Mouse (Mus musculus): ENCODE measurements around the gene Hivep2. TPM values are rescaled to one million over a fixed set of nuclear protein-coding genes. Genes with fewer than 3 reads are reported as not detected.

Hivep2 gene
- polyA plus RNA-seq, 1 experiment from 2014 or later, result 4.6 TPM

GRCm38 (mm10) chr10:13986539-13986938, 20.7 kb downstream of the Hivep2 start:
- no peaks in the 10 kb centered on the region for H3K27me3 ChIP-seq (ENCODE audit: insufficient read depth, low read length)
- no peaks in the 10 kb centered on the region for H3K9me3 ChIP-seq (ENCODE audit: low read length)
- no peak overlapping the region for H3K9ac ChIP-seq (replicated peaks; ENCODE audit: low read length)
- no peaks in the 10 kb centered on the region for H3K36me3 ChIP-seq (ENCODE audit: insufficient read depth, low read length)
- no peak overlapping the region for H3K27ac ChIP-seq (ENCODE audit: low read length)
- no peak for ATAC-seq (ENCODE audit: low FRiP score, low TSS enrichment)
- peaks cover 22% of the 10 kb centered on the region for H3K4me1 ChIP-seq (ENCODE audit: insufficient read depth, low read length)
- WGBS, result 90% methylated on average over 2 of the region's 2 CpGs
- no peak overlapping the region for H3K4me3 ChIP-seq (ENCODE audit: low read length)
- H3K4me2 ChIP-seq (replicated peaks; ENCODE audit: low read depth, low read length), result no peak overlapping the region

- no peak for ATAC-seq (ENCODE audit: low FRiP score, low TSS enrichment)
- Histone ChIP-seq H3K9me3 (ENCODE audit: low read length) (no peaks in the 10 kb centered on the region), H3K4me3 (ENCODE audit: low read length) (no peak overlapping the region), H3K27ac (ENCODE audit: low read length) (no peak overlapping the region), H3K36me3 (ENCODE audit: insufficient read depth, low read length) (no peaks in the 10 kb centered on the region), H3K4me1 (ENCODE audit: insufficient read depth, low read length) (peaks cover 22% of the 10 kb centered on the region), H3K9ac (replicated peaks; ENCODE audit: low read length) (no peak overlapping the region), H3K27me3 (ENCODE audit: insufficient read depth, low read length) (no peaks in the 10 kb centered on the region), H3K4me2 (replicated peaks; ENCODE audit: low read depth, low read length) (no peak overlapping the region)
- 63% methylated on average over 3 of the region's 3 CpGs for WGBS
These were observed 21.5 kb downstream of the Hivep2 start for GRCm38 (mm10) chr10:13987336-13987735.

- Histone ChIP-seq H3K4me2 (replicated peaks; ENCODE audit: low read depth, low read length) (no peak overlapping the region), H3K9ac (replicated peaks; ENCODE audit: low read length) (no peak overlapping the region), H3K9me3 (ENCODE audit: low read length) (no peaks in the 10 kb centered on the region), H3K4me1 (ENCODE audit: insufficient read depth, low read length) (peaks cover 15% of the 10 kb centered on the region), H3K27ac (ENCODE audit: low read length) (no peak overlapping the region), H3K36me3 (ENCODE audit: insufficient read depth, low read length) (no peaks in the 10 kb centered on the region), H3K27me3 (ENCODE audit: insufficient read depth, low read length) (no peaks in the 10 kb centered on the region), H3K4me3 (ENCODE audit: low read length) (no peak overlapping the region)
- WGBS, result 29% methylated on average over 9 of the region's 9 CpGs
- peak; percentile 44; the same call in 1 of the 2 replicates for ATAC-seq (ENCODE audit: low FRiP score, low TSS enrichment)
These were observed 22.4 kb downstream of the Hivep2 start for GRCm38 (mm10) chr10:13988280-13988679.

GRCm38 (mm10) chr10:13988757-13989156, 22.9 kb downstream of the Hivep2 start:
- Histone ChIP-seq H3K27me3 (ENCODE audit: insufficient read depth, low read length) (no peaks in the 10 kb centered on the region), H3K4me2 (replicated peaks; ENCODE audit: low read depth, low read length) (no peak overlapping the region), H3K9me3 (ENCODE audit: low read length) (no peaks in the 10 kb centered on the region), H3K4me3 (ENCODE audit: low read length) (no peak overlapping the region), H3K9ac (replicated peaks; ENCODE audit: low read length) (no peak overlapping the region), H3K27ac (ENCODE audit: low read length) (no peak overlapping the region), H3K4me1 (ENCODE audit: insufficient read depth, low read length) (peaks cover 10% of the 10 kb centered on the region), H3K36me3 (ENCODE audit: insufficient read depth, low read length) (no peaks in the 10 kb centered on the region)
- WGBS, result 80% methylated on average over 4 of the region's 4 CpGs
- ATAC-seq (ENCODE audit: low FRiP score, low TSS enrichment), result no peak

GRCm38 (mm10) chr10:13990842-13991241, 25.0 kb downstream of the Hivep2 start:
- no peak overlapping the region for H3K4me2 ChIP-seq (replicated peaks; ENCODE audit: low read depth, low read length)
- H3K4me1 ChIP-seq (ENCODE audit: insufficient read depth, low read length), result 0 out of 2 replicates have a peak, but pooled peaks cover 4% of the 10 kb centered on the region
- no peaks in the 10 kb centered on the region for H3K27me3 ChIP-seq (ENCODE audit: insufficient read depth, low read length)
- no peak overlapping the region for H3K27ac ChIP-seq (ENCODE audit: low read length)
- H3K4me3 ChIP-seq (ENCODE audit: low read length), result no peak overlapping the region
- no peak overlapping the region for H3K9ac ChIP-seq (replicated peaks; ENCODE audit: low read length)
- H3K36me3 ChIP-seq (ENCODE audit: insufficient read depth, low read length), result no peaks in the 10 kb centered on the region
- ATAC-seq (ENCODE audit: low FRiP score, low TSS enrichment), result no peak
- 93% methylated on average over 2 of the region's 2 CpGs for WGBS
- no peaks in the 10 kb centered on the region for H3K9me3 ChIP-seq (ENCODE audit: low read length)

- no peak overlapping the region for H3K4me3 ChIP-seq (ENCODE audit: low read length)
- WGBS, result 84% methylated on average over 6 of the region's 6 CpGs
These were observed 27.5 kb downstream of the Hivep2 start for GRCm38 (mm10) chr10:13993411-13993810.

GRCm38 (mm10) chr10:13997336-13997735, 31.5 kb downstream of the Hivep2 start:
- 74% methylated on average over 4 of the region's 4 CpGs for WGBS
- no peak overlapping the region for H3K9ac ChIP-seq (replicated peaks; ENCODE audit: low read length)
- no peaks in the 10 kb centered on the region for H3K27me3 ChIP-seq (ENCODE audit: insufficient read depth, low read length)
- H3K27ac ChIP-seq (ENCODE audit: low read length), result no peak overlapping the region
- no peaks in the 10 kb centered on the region for H3K36me3 ChIP-seq (ENCODE audit: insufficient read depth, low read length)
- no peaks in the 10 kb centered on the region for H3K9me3 ChIP-seq (ENCODE audit: low read length)
- H3K4me2 ChIP-seq (replicated peaks; ENCODE audit: low read depth, low read length), result no peak overlapping the region
- H3K4me1 ChIP-seq (ENCODE audit: insufficient read depth, low read length), result no peaks in the 10 kb centered on the region
- no peak overlapping the region for H3K4me3 ChIP-seq (ENCODE audit: low read length)
- ATAC-seq (ENCODE audit: low FRiP score, low TSS enrichment), result no peak

More at GRCm38 (mm10) chr10:13993411-13993810, 27.5 kb downstream of the Hivep2 start:
- H3K9me3 ChIP-seq (ENCODE audit: low read length), result no peaks in the 10 kb centered on the region
- no peaks in the 10 kb centered on the region for H3K36me3 ChIP-seq (ENCODE audit: insufficient read depth, low read length)
- no peak overlapping the region for H3K27ac ChIP-seq (ENCODE audit: low read length)
- no peak for ATAC-seq (ENCODE audit: low FRiP score, low TSS enrichment)
- no peak overlapping the region for H3K4me2 ChIP-seq (replicated peaks; ENCODE audit: low read depth, low read length)
- H3K9ac ChIP-seq (replicated peaks; ENCODE audit: low read length), result no peak overlapping the region
- 0 out of 2 replicates have a peak, but pooled peaks cover 1% of the 10 kb centered on the region for H3K4me1 ChIP-seq (ENCODE audit: insufficient read depth, low read length)
- H3K27me3 ChIP-seq (ENCODE audit: insufficient read depth, low read length), result no peaks in the 10 kb centered on the region

DNA sequence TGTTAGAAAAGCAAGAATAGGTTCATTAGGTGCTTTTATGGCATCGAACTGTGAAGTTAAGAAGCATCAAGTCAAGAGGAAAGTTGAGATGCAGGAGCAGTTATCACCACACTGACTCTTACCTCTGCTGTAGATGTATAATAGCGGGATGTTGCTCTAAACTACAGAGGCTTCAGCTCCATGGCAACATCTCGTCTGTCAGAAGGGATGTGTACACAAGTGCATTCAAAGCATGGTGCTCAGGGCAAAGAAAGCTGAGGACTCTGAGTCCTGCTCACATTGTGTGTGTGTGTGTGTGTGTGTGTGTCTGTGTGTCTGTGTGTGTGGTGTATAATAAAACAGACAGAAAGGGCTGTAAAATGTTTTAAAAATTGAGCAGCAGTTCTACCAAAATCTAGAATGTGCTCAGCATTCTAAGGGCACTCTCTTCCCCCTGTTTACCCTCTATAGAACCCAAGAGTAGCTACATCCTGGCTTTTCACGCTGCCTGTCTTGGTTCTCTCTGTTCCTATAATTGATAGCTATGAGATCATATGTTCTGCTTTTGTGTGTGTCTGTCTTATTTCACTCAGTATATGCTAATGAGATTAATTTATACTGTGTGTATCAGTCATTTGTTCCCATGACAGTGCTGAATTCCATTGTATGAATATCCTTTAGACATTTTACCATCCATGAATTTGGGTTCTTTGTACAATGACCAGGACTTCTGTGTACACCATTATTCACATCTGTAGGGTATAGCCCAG, 39.1 kb downstream of the Hivep2 start:
- no peaks in the 10 kb centered on the region for H3K36me3 ChIP-seq (ENCODE audit: insufficient read depth, low read length)
- 72% methylated on average over 4 of the region's 4 CpGs for WGBS
- no peak overlapping the region for H3K27ac ChIP-seq (ENCODE audit: low read length)
- H3K4me2 ChIP-seq (replicated peaks; ENCODE audit: low read depth, low read length), result no peak overlapping the region
- H3K9me3 ChIP-seq (ENCODE audit: low read length), result no peaks in the 10 kb centered on the region
- H3K9ac ChIP-seq (replicated peaks; ENCODE audit: low read length), result no peak overlapping the region
- H3K27me3 ChIP-seq (ENCODE audit: insufficient read depth, low read length), result no peaks in the 10 kb centered on the region
- ATAC-seq (ENCODE audit: low FRiP score, low TSS enrichment), result no peak
- H3K4me1 ChIP-seq (ENCODE audit: insufficient read depth, low read length), result no peaks in the 10 kb centered on the region
- no peak overlapping the region for H3K4me3 ChIP-seq (ENCODE audit: low read length)

GRCm38 (mm10) chr10:14009721-14010120, 43.8 kb downstream of the Hivep2 start:
- H3K4me2 ChIP-seq (replicated peaks; ENCODE audit: low read depth, low read length), result no peak overlapping the region
- H3K36me3 ChIP-seq (ENCODE audit: insufficient read depth, low read length), result no peaks in the 10 kb centered on the region
- 43% methylated on average over 2 of the region's 2 CpGs for WGBS
- H3K4me1 ChIP-seq (ENCODE audit: insufficient read depth, low read length), result no peaks in the 10 kb centered on the region
- no peak for ATAC-seq (ENCODE audit: low FRiP score, low TSS enrichment)
- no peaks in the 10 kb centered on the region for H3K9me3 ChIP-seq (ENCODE audit: low read length)
- no peak overlapping the region for H3K9ac ChIP-seq (replicated peaks; ENCODE audit: low read length)
- no peak overlapping the region for H3K4me3 ChIP-seq (ENCODE audit: low read length)
- no peak overlapping the region for H3K27ac ChIP-seq (ENCODE audit: low read length)
- no peaks in the 10 kb centered on the region for H3K27me3 ChIP-seq (ENCODE audit: insufficient read depth, low read length)

DNA sequence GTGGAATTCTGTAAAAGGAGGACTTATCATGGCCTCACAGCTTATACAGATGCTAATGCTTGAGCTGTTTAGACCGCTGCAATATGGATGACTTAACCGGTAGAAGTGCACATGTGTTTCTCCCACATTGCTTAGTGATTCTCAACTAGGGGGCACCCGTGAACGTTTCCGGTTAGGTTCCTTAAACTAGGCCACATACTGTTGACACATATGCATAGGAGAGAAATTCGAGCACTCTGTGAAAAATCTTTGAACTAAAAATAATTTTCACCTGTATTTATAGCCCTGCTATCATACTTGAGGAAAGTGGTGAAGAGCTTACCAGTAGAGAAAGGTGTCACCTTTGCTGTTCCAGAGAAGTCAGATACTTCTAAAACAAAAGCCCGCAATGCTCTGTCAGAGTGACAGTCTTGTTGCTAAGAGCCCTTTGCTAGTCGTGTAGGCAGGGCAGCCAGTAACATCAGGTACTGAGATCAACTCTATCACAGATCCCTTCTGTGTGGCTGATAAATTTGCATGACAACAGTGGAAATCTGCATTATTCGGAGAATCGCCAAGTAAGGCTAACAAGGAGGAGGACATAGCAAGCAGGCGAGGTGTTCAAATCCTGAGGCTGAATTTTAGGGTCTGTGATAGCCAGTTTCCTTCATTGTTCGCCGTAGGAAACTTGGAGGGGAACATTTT, 50.6 kb downstream of the Hivep2 start:
- Histone ChIP-seq H3K4me2 (replicated peaks; ENCODE audit: low read depth, low read length) (no peak overlapping the region), H3K27me3 (ENCODE audit: insufficient read depth, low read length) (no peaks in the 10 kb centered on the region), H3K36me3 (ENCODE audit: insufficient read depth, low read length) (no peaks in the 10 kb centered on the region), H3K27ac (ENCODE audit: low read length) (no peak overlapping the region), H3K9ac (replicated peaks; ENCODE audit: low read length) (no peak overlapping the region), H3K4me3 (ENCODE audit: low read length) (no peak overlapping the region), H3K4me1 (ENCODE audit: insufficient read depth, low read length) (peaks cover 18% of the 10 kb centered on the region), H3K9me3 (ENCODE audit: low read length) (no peaks in the 10 kb centered on the region)
- no peak for ATAC-seq (ENCODE audit: low FRiP score, low TSS enrichment)
- WGBS, result 67% methylated on average over 13 of the region's 13 CpGs
